Mouse (Mus musculus) E14TG2a.4 (cell line): Measurements from ENCODE around the gene Tcerg1l.

ENCODE experiments used
- H3K27me3 ChIP-seq: 2 replicates; pipeline ENCODE4 v1.6.1; 2014; ENCODE audit warnings: low read length, control low read depth; ENCODE audit not compliant: insufficient read depth
- H3K36me3 ChIP-seq: 2 replicates; pipeline ENCODE4 v1.6.1; 2014; ENCODE audit warnings: low read length, control low read depth; ENCODE audit not compliant: insufficient read depth
- H3K4me1 ChIP-seq: replicated peaks from 2 replicates; pipeline ENCODE4 v1.6.1; 2014; ENCODE audit warnings: low read depth, low read length, control low read depth
- H3K4me3 ChIP-seq: replicated peaks from 2 replicates; pipeline ENCODE4 v1.5.1; 2014; ENCODE audit warnings: mild to moderate bottlenecking, low read length
- H3K9me3 ChIP-seq: 2 replicates; pipeline ENCODE4 v1.6.1; 2014; ENCODE audit warnings: low read length, control low read depth
- CTCF ChIP-seq: conservative IDR thresholded peaks from 2 replicates; pipeline ENCODE4 v1.5.1; 2014; ENCODE audit warnings: low read length
- NANOG ChIP-seq: IDR thresholded peaks from 2 replicates; pipeline ENCODE4 v1.6.1; 2014; ENCODE audit warnings: borderline replicate concordance, low read length, mixed read lengths
- POU5F1 ChIP-seq: IDR thresholded peaks from 2 replicates; pipeline ENCODE4 v1.6.1; 2014; ENCODE audit warnings: low read length, borderline replicate concordance

Gene Tcerg1l

DNA sequence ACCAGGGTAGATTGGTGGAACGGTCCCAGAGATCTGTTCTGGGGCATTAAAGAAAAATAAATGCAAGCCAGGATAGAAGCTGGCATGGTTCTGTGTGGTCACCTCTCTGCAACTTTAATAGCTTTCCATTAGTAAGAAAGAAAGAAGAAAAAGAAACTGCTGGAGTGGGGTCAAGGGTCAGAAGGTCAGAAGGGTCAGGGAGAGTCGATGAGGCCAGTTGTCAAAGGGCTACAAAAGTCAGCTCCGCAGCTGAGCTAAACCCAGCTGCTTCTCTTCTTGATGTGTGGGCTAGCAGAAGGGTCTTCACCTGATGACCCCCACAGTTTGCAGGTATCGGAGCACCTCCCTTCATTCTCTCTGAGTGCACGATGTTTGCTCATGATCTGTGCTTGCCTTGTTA, 59.6 kb downstream of the Tcerg1l start:
- Histone ChIP-seq H3K36me3 (no peaks in the 10 kb centered on the region), H3K4me1 (peaks cover 5% of the 10 kb centered on the region; the same call in 1 of the 2 replicates), H3K9me3 (no peaks in the 10 kb centered on the region), H3K27me3 (no peaks in the 10 kb centered on the region), H3K4me3 (no peak overlapping the region)
- TF ChIP-seq NANOG (no peak), CTCF (no peak), POU5F1 (no peak)

DNA sequence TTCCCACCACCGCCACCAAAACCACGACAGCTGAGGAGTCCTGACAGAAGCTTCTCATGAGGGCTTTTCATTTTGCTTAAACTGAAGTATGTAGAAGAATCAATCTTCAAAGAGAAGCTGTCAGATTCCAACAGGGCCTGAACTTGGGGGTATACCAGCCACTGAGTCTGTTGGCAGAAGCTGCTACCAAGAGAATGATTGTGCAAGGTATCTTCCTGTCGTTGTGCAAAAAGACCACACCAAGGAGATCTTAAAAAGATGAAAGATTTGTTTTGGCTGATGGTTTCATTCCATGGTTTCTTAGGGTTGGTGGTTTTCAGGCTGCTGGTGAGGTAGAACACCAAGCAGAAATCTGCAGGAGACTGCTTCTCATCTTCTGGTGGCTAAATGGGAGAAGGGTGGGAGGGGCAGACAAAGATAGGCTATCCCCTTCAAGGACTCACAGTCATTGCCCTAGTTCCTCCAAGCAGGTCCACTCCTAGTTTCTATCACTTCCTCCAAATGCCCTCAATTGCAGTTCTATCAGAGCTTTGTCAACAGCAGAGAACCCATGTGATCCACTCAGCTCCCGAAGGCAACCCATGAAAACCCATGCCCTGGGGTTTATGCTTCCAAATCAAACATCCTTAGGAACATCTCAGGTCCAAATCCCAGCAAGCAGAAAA, 64.9 kb downstream of the Tcerg1l start:
- Histone ChIP-seq H3K27me3 (no peaks in the 10 kb centered on the region), H3K36me3 (no peaks in the 10 kb centered on the region), H3K9me3 (no peaks in the 10 kb centered on the region), H3K4me3 (no peak overlapping the region), H3K4me1 (no peaks in the 10 kb centered on the region)
- no peak for TF ChIP-seq NANOG
- no peak for TF ChIP-seq POU5F1
- TF ChIP-seq CTCF, result no peak

DNA sequence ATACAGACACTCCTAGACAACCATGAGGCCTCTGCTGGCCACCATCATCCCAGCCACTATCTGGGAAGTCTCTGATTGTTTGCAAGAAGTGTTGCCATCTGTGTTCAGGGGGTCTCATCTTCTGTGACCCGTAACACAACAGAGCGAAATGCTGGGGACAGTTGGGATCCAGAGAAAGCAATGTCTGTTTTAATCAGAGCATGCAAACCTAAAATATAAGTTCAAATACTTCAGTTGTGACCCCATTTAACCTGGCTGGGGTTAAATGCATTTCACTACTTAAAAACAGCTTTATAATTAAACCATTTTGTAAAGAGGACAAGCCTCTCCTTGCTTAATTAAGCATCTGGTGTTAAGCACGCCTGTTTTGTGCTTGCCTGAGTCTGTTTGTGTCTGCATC, 66.3 kb downstream of the Tcerg1l start:
- Histone ChIP-seq H3K9me3 (no peaks in the 10 kb centered on the region), H3K4me1 (peaks cover 10% of the 10 kb centered on the region), H3K36me3 (no peaks in the 10 kb centered on the region), H3K27me3 (no peaks in the 10 kb centered on the region), H3K4me3 (no peak overlapping the region)
- TF ChIP-seq POU5F1 (no peak), NANOG (no peak), CTCF (no peak)

DNA sequence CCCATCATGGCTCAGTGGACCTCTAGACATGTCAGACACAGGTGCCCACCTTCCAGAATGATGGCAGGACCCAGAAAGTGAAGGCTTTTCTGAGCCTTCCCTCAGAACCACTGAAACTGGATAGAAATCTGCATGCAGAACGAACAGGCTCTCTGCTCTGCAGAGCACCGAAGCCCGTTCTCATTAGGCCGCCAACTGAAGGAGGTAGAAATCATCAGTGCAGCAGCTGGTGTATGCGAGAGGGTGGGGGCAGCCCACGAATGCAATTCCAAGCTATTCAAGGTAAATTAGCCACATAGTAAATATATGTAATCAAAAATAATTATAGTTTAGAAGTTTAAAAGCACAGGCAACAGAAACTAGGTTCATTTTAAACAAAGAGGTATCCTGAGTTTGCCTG, 68.9 kb downstream of the Tcerg1l start:
- TF ChIP-seq NANOG, result no peak
- TF ChIP-seq CTCF, result no peak
- no peak for TF ChIP-seq POU5F1
- H3K4me3 ChIP-seq, result no peak overlapping the region
- H3K9me3 ChIP-seq, result no peaks in the 10 kb centered on the region
- H3K27me3 ChIP-seq, result no peaks in the 10 kb centered on the region
- no peaks in the 10 kb centered on the region for H3K36me3 ChIP-seq
- peaks cover 10% of the 10 kb centered on the region for H3K4me1 ChIP-seq

DNA sequence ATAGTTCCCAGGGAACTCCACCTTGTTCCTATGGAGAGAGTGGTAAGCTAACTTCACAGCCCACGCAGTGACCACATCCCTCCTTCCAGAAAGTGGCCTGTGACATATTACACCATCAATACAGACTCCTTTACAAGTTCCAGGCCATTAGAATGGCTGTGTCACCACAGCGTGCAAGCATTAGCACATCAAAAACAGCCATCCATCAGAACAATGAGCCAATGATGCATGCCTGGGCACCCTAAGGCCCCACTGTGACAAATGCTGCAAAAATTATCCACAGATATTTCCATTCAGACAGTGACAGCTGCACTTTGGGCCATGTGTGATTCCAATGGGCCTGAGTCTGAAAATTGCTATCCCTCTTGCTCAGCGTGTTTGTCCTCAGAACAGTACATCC, 70.8 kb downstream of the Tcerg1l start:
- H3K27me3 ChIP-seq, result no peaks in the 10 kb centered on the region
- no peaks in the 10 kb centered on the region for H3K9me3 ChIP-seq
- H3K36me3 ChIP-seq, result no peaks in the 10 kb centered on the region
- no peak overlapping the region for H3K4me3 ChIP-seq
- H3K4me1 ChIP-seq, result peaks cover 10% of the 10 kb centered on the region
- no peak for TF ChIP-seq CTCF
- peak; percentile 68 for TF ChIP-seq NANOG

DNA sequence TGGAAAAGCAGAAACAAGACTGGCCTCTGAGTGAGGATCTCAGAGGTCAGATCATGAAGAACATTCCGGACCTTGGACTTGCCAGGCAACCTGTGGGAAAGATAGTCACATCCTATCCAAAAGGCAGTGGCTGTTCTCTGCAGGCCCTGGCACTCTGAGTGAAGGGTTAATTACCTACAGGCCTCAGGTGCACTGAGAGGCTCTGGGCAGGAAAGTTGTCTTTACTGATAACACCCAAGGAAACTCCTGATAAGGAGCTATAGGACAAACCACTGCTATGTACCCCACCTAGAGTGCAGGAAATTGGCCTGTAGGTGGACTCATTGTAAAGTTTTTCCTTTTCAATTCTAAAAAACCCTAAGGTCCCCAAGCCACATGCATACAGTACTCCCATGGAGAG, 83.8 kb downstream of the Tcerg1l start:
- no peaks in the 10 kb centered on the region for H3K36me3 ChIP-seq
- H3K4me3 ChIP-seq, result no peak overlapping the region
- TF ChIP-seq CTCF (no peak), POU5F1 (no peak), NANOG (no peak)
- H3K4me1 ChIP-seq, result no peaks in the 10 kb centered on the region
- H3K27me3 ChIP-seq, result no peaks in the 10 kb centered on the region
- no peaks in the 10 kb centered on the region for H3K9me3 ChIP-seq

DNA sequence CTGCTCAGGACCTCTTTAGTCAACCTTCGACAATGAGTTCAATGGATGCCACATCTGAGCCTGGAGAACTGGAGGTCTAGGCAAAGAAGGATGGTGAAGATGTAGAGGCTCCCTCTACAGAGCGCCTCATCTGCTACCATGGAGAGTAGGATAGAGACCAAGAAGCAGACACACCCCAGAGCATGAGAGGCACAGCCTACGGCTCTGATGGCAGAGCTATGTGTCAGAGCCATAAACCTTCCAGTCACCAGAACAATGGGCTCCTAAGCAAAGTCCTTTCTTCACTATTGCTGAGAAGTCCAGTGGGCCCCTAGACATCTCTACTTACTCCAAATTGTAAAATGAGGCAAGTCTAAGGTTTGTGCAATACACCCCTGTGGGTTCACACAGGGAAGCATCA, 91.4 kb downstream of the Tcerg1l start:
- TF ChIP-seq CTCF (no peak), POU5F1 (no peak), NANOG (no peak)
- Histone ChIP-seq H3K4me1 (no peaks in the 10 kb centered on the region), H3K36me3 (no peaks in the 10 kb centered on the region), H3K9me3 (no peaks in the 10 kb centered on the region), H3K27me3 (no peaks in the 10 kb centered on the region), H3K4me3 (no peak overlapping the region)

DNA sequence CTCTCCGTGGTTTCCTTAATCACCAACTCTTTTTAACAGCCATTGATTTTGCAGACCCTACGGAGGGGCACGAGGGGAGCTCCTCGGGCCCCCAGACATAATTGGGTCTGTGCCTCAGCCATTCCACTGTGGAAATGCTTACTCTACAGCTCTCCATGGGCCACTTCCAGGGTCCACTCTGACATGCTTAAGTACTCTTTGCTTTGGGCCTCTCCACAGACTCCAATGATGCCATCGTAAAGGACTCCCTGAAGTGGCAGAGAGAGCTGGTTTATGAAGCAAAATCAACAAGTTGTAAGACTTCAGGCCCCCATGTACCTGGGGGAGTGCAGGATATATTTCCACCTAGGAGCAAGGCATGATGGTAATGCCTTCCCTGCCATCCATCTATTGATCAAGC, 112.7 kb downstream of the Tcerg1l start:
- TF ChIP-seq CTCF (no peak), NANOG (no peak), POU5F1 (no peak)
- Histone ChIP-seq H3K4me1 (peaks cover 11% of the 10 kb centered on the region), H3K36me3 (no peaks in the 10 kb centered on the region), H3K27me3 (no peaks in the 10 kb centered on the region), H3K9me3 (no peaks in the 10 kb centered on the region), H3K4me3 (no peak overlapping the region)

DNA sequence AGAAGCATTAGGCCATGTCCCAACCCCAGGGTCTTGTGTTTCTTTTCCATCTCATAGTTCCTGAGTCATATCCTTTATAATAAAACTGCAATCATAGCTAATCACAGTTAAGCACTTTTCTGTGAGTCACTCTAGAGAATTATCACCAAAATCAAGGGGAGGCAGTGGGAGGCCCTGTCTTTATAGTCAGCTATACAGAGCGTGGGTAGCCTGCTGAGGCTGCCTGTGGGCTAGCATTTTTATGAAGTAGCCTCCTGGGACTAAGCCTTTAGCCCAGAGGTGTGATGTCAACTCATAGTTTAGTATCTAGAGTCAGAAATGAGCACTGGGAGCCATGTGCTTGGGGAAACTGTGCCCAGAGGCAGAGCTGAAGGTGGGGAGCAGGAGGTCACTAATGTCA, 122.3 kb downstream of the Tcerg1l start:
- TF ChIP-seq CTCF, result no peak
- no peak for TF ChIP-seq POU5F1
- no peak for TF ChIP-seq NANOG
- Histone ChIP-seq H3K9me3 (no peaks in the 10 kb centered on the region), H3K36me3 (no peaks in the 10 kb centered on the region), H3K4me1 (no peaks in the 10 kb centered on the region), H3K27me3 (no peaks in the 10 kb centered on the region), H3K4me3 (no peak overlapping the region)
